Mouse (Mus musculus): ENCODE data around the gene Noct.
"Not testable (repeated sequence)": the region's sequence is repeated elsewhere in the genome, so short reads cannot be mapped to it uniquely, and the experiment has no call there.

The Noct gene

GRCm38 (mm10) chr3:51206521-51206920 lies 17.7 kb upstream of the Noct start:
- DNase-seq = no peak

- DNase-seq = no peak
Observed at GRCm38 (mm10) chr3:51208633-51209032, 15.6 kb upstream of the Noct start.

DNA sequence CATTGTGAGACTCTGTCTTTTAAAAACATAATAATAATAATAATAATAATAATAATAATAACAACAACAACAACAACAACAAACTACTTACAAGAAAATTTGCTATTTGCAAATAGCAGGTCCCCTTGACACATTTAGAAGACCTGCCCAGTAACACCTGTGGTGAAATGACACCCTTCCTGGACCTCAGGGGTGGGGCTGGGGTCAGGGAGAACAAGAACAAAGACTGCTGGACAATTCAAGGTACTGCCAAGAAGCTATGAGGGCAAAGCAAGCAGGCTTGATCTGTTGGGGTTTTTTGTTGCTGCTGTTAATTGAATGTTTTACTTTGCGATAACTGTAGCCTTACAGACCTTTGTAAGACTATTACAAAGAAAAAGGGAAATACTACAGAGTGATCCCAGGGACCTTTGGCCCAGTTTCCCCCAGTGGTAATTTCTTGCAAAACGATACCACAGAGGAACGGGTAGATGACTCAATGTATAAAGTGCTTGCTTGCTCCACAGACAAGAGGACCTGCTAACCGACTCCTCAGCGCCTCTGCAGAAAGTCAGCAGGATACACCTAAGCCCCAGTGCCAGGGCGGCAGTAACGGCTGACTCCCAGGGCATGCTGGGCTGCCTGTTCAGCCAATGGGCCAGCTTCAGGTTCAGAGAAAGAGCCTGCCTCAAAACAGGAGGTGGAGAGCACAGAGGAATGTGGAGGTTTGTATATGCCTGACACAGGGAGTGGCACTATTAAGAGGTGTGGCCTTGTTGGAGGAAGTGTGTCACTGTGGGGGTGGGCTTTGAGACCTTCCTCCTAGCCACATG lies 14.5 kb upstream of the Noct start:
- DNase-seq = no peak

DNA sequence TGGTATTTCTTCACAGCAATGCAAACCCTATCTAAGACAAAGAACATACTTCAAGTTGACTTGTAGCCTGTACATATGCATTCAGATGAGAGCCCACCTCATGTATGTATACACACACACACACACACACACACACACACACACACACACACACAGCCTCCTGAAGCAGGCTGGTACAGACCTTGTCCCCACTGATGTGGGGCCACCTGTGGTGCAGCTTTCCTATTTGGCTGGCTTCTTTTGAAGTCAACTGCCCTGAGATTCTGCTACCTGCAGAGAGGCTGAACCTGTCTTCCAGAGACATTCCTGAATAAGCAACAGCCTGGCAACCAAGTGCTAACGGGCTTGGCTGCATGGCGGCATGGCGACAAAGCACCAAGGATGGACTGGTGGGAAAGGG lies 13.8 kb upstream of the Noct start:
- DNase-seq = no peak

DNA sequence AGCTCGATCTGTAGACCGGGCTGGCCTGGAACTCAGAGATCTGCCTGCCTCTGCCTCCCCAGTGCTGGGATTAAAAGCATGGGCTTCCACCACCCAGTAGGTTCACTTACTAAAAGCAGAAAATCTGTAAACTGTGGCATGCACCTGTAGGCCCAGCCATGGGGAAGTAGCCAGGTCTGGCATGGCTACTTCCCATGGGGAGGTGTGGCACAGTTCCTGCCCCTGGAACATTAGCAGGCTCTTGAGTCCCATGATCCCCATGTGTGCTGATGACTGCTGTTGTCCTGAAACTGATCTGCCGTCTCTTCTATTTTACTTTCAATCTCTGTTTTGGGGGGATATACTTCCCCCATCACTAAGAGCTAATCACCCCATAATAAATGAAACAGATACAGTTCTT lies 11.1 kb upstream of the Noct start:
- DNase-seq = no peak

DNA sequence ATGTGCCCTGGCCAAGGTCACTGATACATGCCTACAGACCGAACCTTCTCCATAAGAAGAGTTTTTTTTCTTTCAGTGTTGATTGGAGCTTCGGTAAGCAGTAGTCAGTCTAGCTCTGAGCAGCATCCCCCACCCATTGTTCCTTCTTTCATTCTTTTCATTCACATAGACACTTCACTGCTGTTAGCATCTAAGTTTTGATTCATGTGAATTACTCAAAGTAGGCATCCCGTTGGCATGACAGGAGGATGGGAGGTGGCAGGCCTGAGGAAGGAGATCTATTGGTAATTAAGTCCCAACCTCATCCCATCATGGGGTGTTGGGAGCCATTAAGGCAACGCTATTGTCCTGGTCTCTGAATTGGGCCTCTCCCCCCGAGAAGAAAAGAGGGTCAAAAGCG lies 8.6 kb upstream of the Noct start:
- DNase-seq = no peak

DNA sequence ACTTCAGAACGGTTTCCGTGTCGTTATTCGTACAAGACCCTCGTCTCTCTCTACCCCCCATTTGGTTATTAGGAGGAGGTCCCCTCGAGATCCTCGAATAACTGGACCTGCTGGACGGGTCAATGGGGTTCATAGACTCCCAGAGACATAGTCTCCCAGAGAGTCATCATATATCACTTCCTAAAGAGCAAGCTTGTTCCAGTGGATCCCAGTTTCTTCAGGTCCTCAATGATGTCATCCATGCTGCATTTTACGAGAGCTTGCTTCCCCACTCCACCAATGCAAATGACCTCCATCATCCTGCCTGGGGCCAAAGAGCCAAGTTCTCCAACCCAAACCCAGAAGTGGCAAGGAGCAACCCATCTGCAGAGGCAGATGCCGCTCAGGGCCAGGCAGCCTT lies 7.9 kb upstream of the Noct start:
- DNase-seq = not testable (repeated sequence)

DNA sequence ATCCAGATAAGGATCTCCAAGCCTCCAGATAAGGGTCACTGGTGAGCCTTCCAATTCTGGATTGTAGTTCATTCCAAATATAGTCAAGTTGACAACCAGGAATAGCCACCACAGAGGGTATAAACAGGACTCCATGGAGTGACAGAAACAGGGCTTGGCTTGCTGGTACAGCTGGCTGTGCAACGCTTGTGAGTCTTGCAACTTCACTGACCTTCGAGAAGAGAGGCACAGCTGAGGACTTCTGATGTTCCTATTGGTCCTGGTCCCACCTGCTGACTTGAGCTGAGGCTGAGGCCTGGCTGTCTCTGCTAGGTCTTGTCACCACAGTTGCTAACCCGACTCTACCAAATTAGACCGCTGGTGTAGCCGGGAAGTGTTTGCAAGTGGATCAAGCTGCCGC lies 5.9 kb upstream of the Noct start:
- not testable (repeated sequence) for DNase-seq

DNA sequence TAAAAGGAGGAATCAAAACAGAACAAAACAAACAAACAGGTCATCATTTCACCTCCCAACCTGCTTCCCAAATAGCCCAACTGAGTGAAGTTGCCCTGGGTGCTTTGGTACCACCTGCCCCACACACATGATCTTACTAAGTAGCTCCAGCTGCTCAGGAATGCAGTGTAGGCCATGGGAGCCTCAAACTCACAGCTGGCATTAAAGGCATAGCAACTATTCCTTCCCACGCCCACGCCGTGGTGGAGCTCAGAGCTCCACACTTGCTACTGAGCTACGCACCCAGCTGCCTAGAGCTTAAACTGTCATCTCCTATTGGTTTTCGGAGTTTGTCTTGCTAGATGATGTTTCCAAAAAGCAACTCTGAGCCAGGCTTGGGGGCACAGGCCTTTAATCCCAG lies 5.0 kb upstream of the Noct start:
- no peak for DNase-seq

- peak in 1 of 2 experiments; percentile 35 for DNase-seq
Observed at GRCm38 (mm10) chr3:51220846-51221245, 3.4 kb upstream of the Noct start.

DNA sequence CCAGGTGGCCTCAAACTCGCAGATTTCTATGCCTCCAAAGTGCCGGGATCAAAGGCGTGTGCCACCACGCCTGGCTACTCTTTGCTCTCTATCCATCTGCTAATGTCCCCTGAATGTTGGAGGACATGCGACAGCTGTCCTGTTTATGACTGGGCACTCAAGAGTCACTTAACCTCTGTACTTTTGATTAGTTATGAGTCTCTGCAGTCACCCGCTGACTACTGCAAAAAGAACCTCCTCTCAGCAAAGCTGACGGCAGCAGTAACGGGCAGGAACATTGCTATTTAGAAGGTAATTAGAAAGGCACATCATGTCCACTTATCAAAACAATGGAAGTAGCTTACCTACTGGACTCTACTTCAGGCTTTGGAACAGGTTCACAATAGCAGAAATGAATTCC lies 2.4 kb upstream of the Noct start:
- no peak for DNase-seq

DNA sequence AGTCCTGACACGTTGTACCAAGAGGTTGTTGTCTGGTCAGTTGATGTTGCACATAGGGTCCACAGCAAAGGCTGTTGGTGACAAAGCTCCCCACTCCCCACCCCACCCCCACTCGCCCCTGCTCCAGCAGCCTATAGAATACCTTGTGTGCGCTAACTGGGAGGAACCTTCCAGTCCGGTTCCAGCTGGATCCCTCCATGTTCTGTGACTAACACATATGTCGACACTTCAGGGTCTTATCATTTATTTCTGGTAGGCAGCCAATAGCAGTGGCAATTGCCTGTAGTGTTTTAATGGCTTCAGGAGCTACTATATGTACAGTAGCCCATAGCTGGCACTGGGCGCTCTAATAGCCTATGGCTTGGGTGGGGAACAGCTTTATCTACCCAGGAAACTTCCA lies 1.9 kb upstream of the Noct start:
- DNase-seq = no peak

DNA sequence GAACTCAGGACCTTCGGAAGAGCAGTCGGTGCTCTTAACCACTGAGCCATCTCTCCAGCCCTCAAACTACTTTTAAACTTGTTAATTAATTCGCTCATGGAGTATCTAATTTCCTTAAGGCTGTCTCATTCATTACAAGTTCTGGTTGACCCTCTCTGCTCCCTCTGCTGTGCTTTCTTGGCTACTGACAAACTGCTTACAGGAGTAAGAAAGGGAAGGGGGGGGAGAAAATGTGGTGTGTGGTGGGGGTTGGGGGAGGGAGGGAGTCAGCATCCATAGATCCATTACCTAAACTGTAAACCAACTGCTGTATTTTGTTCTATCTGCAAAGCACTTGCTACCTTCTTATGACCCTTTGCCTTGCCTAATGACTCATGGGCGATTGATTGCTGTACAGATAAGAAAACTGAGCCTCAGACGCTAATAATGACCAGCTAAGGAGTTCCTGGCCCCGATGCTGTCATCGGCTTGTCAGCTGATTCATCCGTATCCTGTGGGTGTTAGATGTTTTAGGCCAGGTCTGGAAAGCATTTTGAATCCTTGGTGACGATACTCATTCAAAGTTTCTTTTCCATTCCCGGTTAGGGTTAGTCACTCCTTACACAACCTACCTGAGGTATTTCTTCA lies 1.3 kb upstream of the Noct start:
- no peak for DNase-seq

- DNase-seq = no peak
Observed at GRCm38 (mm10) chr3:51223556-51223955, 691 bp upstream of the Noct start.

GRCm38 (mm10) chr3:51225226-51225750 lies 1.0 kb downstream of the Noct start:
- no peak for DNase-seq

DNA sequence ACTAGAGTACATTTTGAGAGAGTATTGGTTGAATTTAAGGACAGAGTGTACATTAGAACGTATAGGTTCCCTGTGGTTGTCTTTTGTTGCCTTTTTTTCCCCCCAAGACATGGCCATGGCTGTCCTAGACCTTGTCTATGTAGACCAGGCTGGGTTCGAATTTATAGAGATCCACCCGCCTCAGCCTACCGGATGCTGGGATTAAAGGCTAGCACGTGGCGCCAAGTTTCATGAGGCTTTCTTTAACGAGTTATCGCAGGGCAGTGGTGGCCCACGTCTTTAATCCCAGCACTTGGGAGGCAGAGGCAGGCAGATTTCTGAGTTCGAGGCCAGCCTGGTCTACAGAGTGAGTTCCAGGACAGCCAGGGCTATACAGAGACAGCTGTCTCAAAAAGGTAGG lies 1.7 kb downstream of the Noct start:
- no peak for DNase-seq

GRCm38 (mm10) chr3:51226601-51227000 lies 2.4 kb downstream of the Noct start:
- no peak for DNase-seq

GRCm38 (mm10) chr3:51228038-51228820 lies 4.0 kb downstream of the Noct start:
- DNase-seq = peak; percentile 38 to 64

GRCm38 (mm10) chr3:51228821-51229205 lies 4.6 kb downstream of the Noct start:
- DNase-seq = no peak

DNA sequence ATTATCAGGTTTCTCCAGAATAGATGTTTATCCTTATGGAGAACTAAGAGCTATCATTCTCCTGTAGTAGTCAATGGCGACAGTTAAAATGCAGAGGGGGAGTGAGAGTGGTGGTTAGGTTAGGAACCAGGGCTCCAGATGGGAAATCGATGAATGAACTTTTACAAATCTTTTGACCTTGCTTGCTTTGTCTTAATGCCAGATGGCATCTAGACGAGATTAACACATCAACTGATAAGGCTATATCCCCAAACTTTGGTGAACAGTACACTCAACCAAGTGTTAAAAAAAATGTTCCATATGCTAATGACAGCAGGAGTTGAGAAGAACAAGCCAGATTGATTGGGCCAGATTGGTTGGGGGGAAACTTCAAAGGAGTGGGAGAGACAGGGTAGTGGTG lies 5.0 kb downstream of the Noct start:
- no peak for DNase-seq

- DNase-seq = no peak
Observed at GRCm38 (mm10) chr3:51230146-51230835, 6.0 kb downstream of the Noct start.

GRCm38 (mm10) chr3:51230886-51231285 lies 6.6 kb downstream of the Noct start:
- DNase-seq = no peak

DNA sequence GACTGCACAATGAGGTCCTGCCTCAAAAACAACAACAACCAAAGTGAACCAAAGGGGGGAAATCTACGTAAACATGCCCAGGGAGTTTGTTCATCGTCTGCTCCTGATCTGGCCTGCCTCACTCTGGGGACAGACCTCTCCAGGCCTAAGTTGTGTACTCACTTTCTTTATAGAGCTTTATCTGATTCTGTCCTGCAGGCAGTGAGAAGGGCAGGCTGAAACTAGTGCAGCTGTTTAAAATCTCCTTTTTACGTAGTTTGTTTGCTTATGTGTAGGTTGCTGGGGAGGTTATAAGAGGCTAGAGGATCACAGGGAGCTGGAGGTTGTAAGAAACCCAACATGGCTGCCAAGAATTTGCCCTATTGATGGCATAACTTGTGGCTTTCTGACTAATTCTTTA lies 7.3 kb downstream of the Noct start:
- DNase-seq = no peak

All from kidney, adult 8-10 months (tissue).